Mouse (Mus musculus) E14TG2a.4 (cell line): Measurements from ENCODE around the gene Atg9a.

Source experiments
- CTCF ChIP-seq: conservative IDR thresholded peaks from 2 replicates; pipeline ENCODE4 v1.5.1; 2014; ENCODE audit warnings: low read length
- POU5F1 ChIP-seq: IDR thresholded peaks from 2 replicates; pipeline ENCODE4 v1.6.1; 2014; ENCODE audit warnings: low read length, borderline replicate concordance

- no peak; the same call in 1 of the 2 replicates for TF ChIP-seq CTCF
- TF ChIP-seq POU5F1, result no peak
Observed at GRCm38 (mm10) chr1:75180105-75180590, 11.8 kb downstream of the Atg9a start, which contains the start of gene Abcb6.
